19 mouse cellular contexts compared by ENCODE assay signal in genomic region chr9:107424485-107425175, GRCm38 (mm10). TPM values are rescaled to one million over a fixed set of nuclear protein-coding genes. Genes with fewer than 3 reads are reported as not detected.
DNase-seq lines count a peak whose midpoint lies in the region; ATAC-seq and TF ChIP-seq lines count a peak whose summit lies in the region.
"Had no signal": no experiment of that assay in that cellular context is flagged by ENCODE, and none has a peak within 500 bp of the region (broad histone marks: within the 10 kb centered on the region; RNA-seq: fewer than 3 reads in every experiment).

No protein-coding gene starts in this region.

- H3K9ac ChIP-seq in midbrain, embryonic 14.5 days (replicated peaks; ENCODE audit: low read length) = no peak overlapping the region
- no peak overlapping the region for H3K9ac ChIP-seq in forebrain, embryonic 12.5 days
- H3K9ac ChIP-seq in midbrain, embryonic 15.5 days = no peak overlapping the region
- H3K9ac ChIP-seq: limb, embryonic 15.5 days; liver, postnatal 0 days; neural tube, embryonic 12.5 days had no signal

- TF ChIP-seq CTCF in lung, adult 2 months (IDR thresholded peaks at IDR 0.05; ENCODE audit: insufficient read depth, low read length) = no peak

- H3K4me3 ChIP-seq in midbrain, embryonic 10.5 days = no peak overlapping the region
- H3K4me3 ChIP-seq in midbrain, embryonic 14.5 days (replicated peaks; ENCODE audit: low read depth, low read length) = no peak overlapping the region
- no peak overlapping the region for H3K4me3 ChIP-seq in forebrain, embryonic 12.5 days (replicated peaks)
- no peak overlapping the region for H3K4me3 ChIP-seq in midbrain, embryonic 15.5 days
- H3K4me3 ChIP-seq in lung, adult 2 months (replicated peaks; ENCODE audit: extremely low read depth, low read depth, low read length) = no peak overlapping the region
- H3K4me3 ChIP-seq: erythroblast, embryonic 14.5 days; limb, embryonic 15.5 days; neural tube, embryonic 12.5 days had no signal

- H3K4me1 ChIP-seq in midbrain, embryonic 10.5 days = peaks cover 49% of the 10 kb centered on the region
- H3K4me1 ChIP-seq in midbrain, embryonic 14.5 days (ENCODE audit: control insufficient read depth, insufficient read depth, low read length) = peaks cover 36% of the 10 kb centered on the region
- peaks cover 55% of the 10 kb centered on the region for H3K4me1 ChIP-seq in forebrain, embryonic 12.5 days
- peaks cover 69% of the 10 kb centered on the region for H3K4me1 ChIP-seq in midbrain, embryonic 15.5 days
- H3K4me1 ChIP-seq in lung, adult 2 months (ENCODE audit: control insufficient read depth, insufficient read depth, low read length) = no peaks in the 10 kb centered on the region
- H3K4me1 ChIP-seq: limb, embryonic 15.5 days had no signal

- ATAC-seq in midbrain, embryonic 14.5 days (ENCODE audit: low FRiP score, low TSS enrichment) = no peak
- ATAC-seq in forebrain, embryonic 12.5 days (ENCODE audit: low FRiP score) = no peak
- no peak for ATAC-seq in midbrain, embryonic 15.5 days (replicated peaks)
- no peak for ATAC-seq in activated CD4-positive, CD25-positive, alpha-beta regulatory T cell, adult 4 months
- ATAC-seq: liver, postnatal 0 days; Patski had no signal

- TF ChIP-seq POLR2A in lung, adult 2 months (IDR thresholded peaks at IDR 0.05; ENCODE audit: borderline replicate concordance, extremely low read depth, low read depth, low read length) = no peak

- no peak overlapping the region for H3K4me2 ChIP-seq in midbrain, embryonic 14.5 days (ENCODE audit: low read length)
- peak overlapping the region; percentile 15; the same call in 1 of the 2 replicates for H3K4me2 ChIP-seq in forebrain, embryonic 12.5 days
- no peak overlapping the region for H3K4me2 ChIP-seq in midbrain, embryonic 15.5 days
- H3K4me2 ChIP-seq: heart, embryonic 11.5 days; limb, embryonic 15.5 days; neural tube, embryonic 12.5 days had no signal

- 58% methylated on average over 12 of the region's 12 CpGs for whole genome bisulfite sequencing in midbrain, embryonic 10.5 days
- 38% methylated on average over 12 of the region's 12 CpGs for WGBS in midbrain, embryonic 14.5 days
- WGBS in forebrain, embryonic 12.5 days = 32% methylated on average over 12 of the region's 12 CpGs
- WGBS in midbrain, embryonic 15.5 days = 35% methylated on average over 12 of the region's 12 CpGs
- WGBS in lung, adult 2 months = 66% methylated on average over 12 of the region's 12 CpGs

- H3K27ac ChIP-seq in midbrain, embryonic 10.5 days (replicated peaks) = peak overlapping the region; percentile 55
- no peak overlapping the region for H3K27ac ChIP-seq in midbrain, embryonic 14.5 days (replicated peaks; ENCODE audit: low read depth, low read length)
- H3K27ac ChIP-seq in forebrain, embryonic 12.5 days = peak overlapping the region; percentile 56
- H3K27ac ChIP-seq in midbrain, embryonic 15.5 days = 0 out of 2 replicates have a peak overlapping the region, but pooled peaks have one; percentile 32
- H3K27ac ChIP-seq: limb, embryonic 15.5 days; neural tube, embryonic 12.5 days had no signal

- no peak for DNase-seq in midbrain, embryonic 10.5 days (ENCODE audit: low spot score)
- no peak for DNase-seq in midbrain, embryonic 14.5 days
- peak; percentile 57 for DNase-seq in cerebellum, adult 9-10 months
- no peak for DNase-seq in thymus, adult 18-20 months
- DNase-seq in lung, adult 2 months = no peak
- DNase-seq: heart, postnatal 36 days; kidney, adult 2 months; kidney, postnatal 14 days; liver, postnatal 0 days; lung, postnatal 36 days; right cerebral cortex, postnatal 25 days had no signal

- H3K36me3 ChIP-seq in midbrain, embryonic 10.5 days = no peaks in the 10 kb centered on the region
- H3K36me3 ChIP-seq in midbrain, embryonic 14.5 days (ENCODE audit: control insufficient read depth, insufficient read depth, low read length) = peaks cover 3% of the 10 kb centered on the region; the same call in 1 of the 2 replicates
- H3K36me3 ChIP-seq in forebrain, embryonic 12.5 days (replicated peaks) = no peaks in the 10 kb centered on the region
- no peaks in the 10 kb centered on the region for H3K36me3 ChIP-seq in midbrain, embryonic 15.5 days (replicated peaks)
- H3K36me3 ChIP-seq: limb, embryonic 15.5 days; neural tube, embryonic 12.5 days had no signal

- H3K27me3 ChIP-seq in midbrain, embryonic 10.5 days (ENCODE audit: low read depth, poor library complexity, severe bottlenecking) = peaks cover 23% of the 10 kb centered on the region
- H3K27me3 ChIP-seq in midbrain, embryonic 14.5 days (ENCODE audit: control insufficient read depth, insufficient read depth, low read length) = no peaks in the 10 kb centered on the region
- peaks cover 12% of the 10 kb centered on the region for H3K27me3 ChIP-seq in forebrain, embryonic 12.5 days
- no peaks in the 10 kb centered on the region for H3K27me3 ChIP-seq in midbrain, embryonic 15.5 days (replicated peaks)
- H3K27me3 ChIP-seq: neural tube, embryonic 12.5 days had no signal

- no peaks in the 10 kb centered on the region for H3K9me3 ChIP-seq in midbrain, embryonic 10.5 days (replicated peaks)
- H3K9me3 ChIP-seq in midbrain, embryonic 14.5 days (ENCODE audit: control insufficient read depth, low read length) = no peaks in the 10 kb centered on the region
- no peaks in the 10 kb centered on the region for H3K9me3 ChIP-seq in forebrain, embryonic 12.5 days
- H3K9me3 ChIP-seq in midbrain, embryonic 15.5 days = no peaks in the 10 kb centered on the region
- H3K9me3 ChIP-seq: limb, embryonic 15.5 days; neural tube, embryonic 12.5 days had no signal

RNA-seq across cellular contexts. Expression of gene Cacna2d2, which starts 25.2 kb away (rescaled TPM):
- 1.00 and 1.7 TPM in 2 replicates for polyA plus RNA-seq in midbrain, embryonic 10.5 days (2016; fragmentation: Nextera tagmentation; extraction: Ambion mirVana)
- polyA plus RNA-seq in midbrain, embryonic 14.5 days (2014; fragmentation: Nextera tagmentation; extraction: Ambion mirVana) = 7.9 and 10.6 TPM in 2 replicates
- polyA plus RNA-seq in forebrain, embryonic 12.5 days (2016; fragmentation: Nextera tagmentation; extraction: Ambion mirVana) = 3.3 and 3.4 TPM in 2 replicates
- 10.2 and 10.3 TPM in 2 replicates for polyA plus RNA-seq in midbrain, embryonic 15.5 days (2015; fragmentation: Nextera tagmentation; extraction: Ambion mirVana)
- under 1 TPM; 0.16 to 0.41 TPM for polyA plus RNA-seq in activated CD4-positive, CD25-positive, alpha-beta regulatory T cell, adult 4 months (2017; shearing (Covaris generic))
- 0.72 and 1.2 TPM in 2 replicates for polyA plus RNA-seq in lung, adult 2 months (2012; rRNA removed)
- polyA plus RNA-seq: erythroblast, embryonic 14.5 days; liver, postnatal 0 days had no signal
